Mouse (Mus musculus): ENCODE results near the gene H6pd. TPM values are rescaled to one million over a fixed set of nuclear protein-coding genes. Genes with fewer than 3 reads are reported as not detected.
"Not testable (repeated sequence)": the region's sequence is repeated elsewhere in the genome, so short reads cannot be mapped to it uniquely, and the experiment has no call there.

The H6pd gene
- polyA plus RNA-seq, 1 experiment from 2014 or later: 3.1 TPM

DNA sequence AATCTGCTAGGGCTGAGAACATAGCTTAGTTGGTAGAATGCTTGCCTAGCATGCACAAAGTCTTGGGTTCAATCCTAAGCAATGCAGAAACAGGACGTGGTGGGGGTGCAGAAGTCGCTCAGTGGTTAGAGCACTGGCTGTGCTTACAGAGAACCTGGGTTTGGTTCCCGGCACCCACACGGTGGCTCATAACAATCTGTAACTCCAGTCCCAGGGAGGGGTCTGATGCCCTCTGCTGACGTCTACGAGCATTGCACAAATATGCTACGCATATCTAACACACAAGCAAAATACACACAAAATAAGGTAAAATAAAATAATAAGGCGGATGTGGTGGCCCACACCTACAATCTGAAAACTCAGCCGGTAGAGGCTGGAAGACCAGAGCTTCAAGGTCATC is 34.8 kb upstream of the H6pd start:
- Histone ChIP-seq H3K4me1 (ENCODE audit: control insufficient read depth, insufficient read depth, low read length) (peaks cover 12% of the 10 kb centered on the region), H3K4me3 (ENCODE audit: low read depth, low read length) (no peak overlapping the region), H3K9me3 (replicated peaks; ENCODE audit: control insufficient read depth, low read length, poor library complexity, severe bottlenecking) (no peaks in the 10 kb centered on the region; the same call in 1 of the 2 replicates), H3K27ac (ENCODE audit: low read length) (no peak overlapping the region), H3K4me2 (ENCODE audit: low read length) (no peak overlapping the region), H3K9ac (ENCODE audit: low read depth, low read length) (no peak overlapping the region), H3K36me3 (ENCODE audit: control insufficient read depth, insufficient read depth, low read length) (no peaks in the 10 kb centered on the region), H3K27me3 (ENCODE audit: control insufficient read depth, insufficient read depth, low read depth, low read length) (peaks cover 16% of the 10 kb centered on the region)
- ATAC-seq: no peak
- WGBS: 93% methylated on average over 9 of the region's 9 CpGs

DNA sequence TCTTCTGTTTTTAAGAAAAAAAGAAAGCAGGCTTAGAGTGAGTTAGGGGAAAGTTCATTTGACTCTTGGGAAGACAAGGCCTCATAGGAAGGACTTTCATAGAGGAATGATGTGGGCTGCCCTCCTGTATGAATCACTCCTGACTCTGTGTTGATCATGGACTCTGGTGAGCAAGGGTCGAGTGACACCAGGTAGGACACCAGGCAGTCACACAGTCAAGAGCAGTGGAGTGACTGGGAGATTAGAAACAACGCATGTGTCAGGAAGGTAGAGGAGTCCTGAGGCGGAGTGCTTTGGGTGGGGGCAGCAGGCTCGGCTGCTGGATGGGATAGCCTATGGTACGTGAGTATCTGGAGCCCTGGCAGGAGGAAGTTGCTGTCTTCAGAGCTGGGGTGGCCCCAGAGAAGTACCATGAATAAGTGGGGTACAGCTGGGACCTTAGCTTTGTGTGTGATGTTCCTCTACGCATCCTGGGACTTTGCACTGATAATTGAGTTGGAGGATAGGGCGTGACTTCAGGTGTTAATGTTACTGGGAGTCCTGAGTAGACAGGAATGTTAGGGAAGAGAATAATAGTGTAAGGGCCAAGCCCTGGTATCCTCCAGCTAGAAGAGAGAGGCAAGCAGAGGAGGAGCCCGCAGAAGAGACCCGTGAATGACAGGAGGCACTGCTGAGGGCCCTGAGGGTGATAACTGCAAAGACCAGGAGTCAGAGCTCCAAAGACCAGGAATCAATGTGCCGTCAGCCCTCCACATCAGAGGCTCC is 32.7 kb upstream of the H6pd start:
- peaks cover 4% of the 10 kb centered on the region for H3K27me3 ChIP-seq (ENCODE audit: control insufficient read depth, insufficient read depth, low read depth, low read length)
- H3K9me3 ChIP-seq (replicated peaks; ENCODE audit: control insufficient read depth, low read length, poor library complexity, severe bottlenecking): no peaks in the 10 kb centered on the region; the same call in 1 of the 2 replicates
- no peak overlapping the region for H3K4me2 ChIP-seq (ENCODE audit: low read length)
- WGBS: 79% methylated on average over 10 of the region's 10 CpGs
- no peak for ATAC-seq
- H3K27ac ChIP-seq (ENCODE audit: low read length): no peak overlapping the region
- H3K36me3 ChIP-seq (ENCODE audit: control insufficient read depth, insufficient read depth, low read length): no peaks in the 10 kb centered on the region
- no peaks in the 10 kb centered on the region for H3K4me1 ChIP-seq (ENCODE audit: control insufficient read depth, insufficient read depth, low read length)
- no peak overlapping the region for H3K4me3 ChIP-seq (ENCODE audit: low read depth, low read length)
- H3K9ac ChIP-seq (ENCODE audit: low read depth, low read length): no peak overlapping the region

DNA sequence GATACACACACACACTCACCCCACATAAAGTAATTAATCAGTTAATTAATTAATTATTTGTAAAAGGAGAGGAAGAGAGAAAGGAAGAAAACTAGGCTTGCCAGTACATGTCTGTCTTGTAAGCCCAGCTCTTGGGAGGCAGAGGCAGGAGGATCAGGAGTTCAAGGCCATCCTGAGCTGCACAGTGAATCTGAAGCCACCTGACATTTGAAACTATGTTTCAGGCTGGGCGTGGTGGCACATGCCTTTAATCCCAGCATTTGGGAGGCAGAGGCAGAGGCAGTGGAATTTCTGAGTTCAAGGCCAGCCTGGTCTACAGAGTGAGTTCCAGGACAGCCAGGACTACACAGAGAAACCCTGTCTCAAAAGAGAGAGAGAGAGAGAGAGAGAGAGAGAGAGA is 32.0 kb upstream of the H6pd start:
- H3K27ac ChIP-seq (ENCODE audit: low read length); H3K4me1 ChIP-seq (ENCODE audit: control insufficient read depth, insufficient read depth, low read length); H3K9ac ChIP-seq (ENCODE audit: low read depth, low read length); H3K27me3 ChIP-seq (ENCODE audit: control insufficient read depth, insufficient read depth, low read depth, low read length); H3K36me3 ChIP-seq (ENCODE audit: control insufficient read depth, insufficient read depth, low read length); H3K9me3 ChIP-seq (replicated peaks; ENCODE audit: control insufficient read depth, low read length, poor library complexity, severe bottlenecking); H3K4me3 ChIP-seq (ENCODE audit: low read depth, low read length); H3K4me2 ChIP-seq (ENCODE audit: low read length); ATAC-seq: not testable (repeated sequence)
- WGBS: 70% methylated on average over 1 of the region's 1 CpGs

DNA sequence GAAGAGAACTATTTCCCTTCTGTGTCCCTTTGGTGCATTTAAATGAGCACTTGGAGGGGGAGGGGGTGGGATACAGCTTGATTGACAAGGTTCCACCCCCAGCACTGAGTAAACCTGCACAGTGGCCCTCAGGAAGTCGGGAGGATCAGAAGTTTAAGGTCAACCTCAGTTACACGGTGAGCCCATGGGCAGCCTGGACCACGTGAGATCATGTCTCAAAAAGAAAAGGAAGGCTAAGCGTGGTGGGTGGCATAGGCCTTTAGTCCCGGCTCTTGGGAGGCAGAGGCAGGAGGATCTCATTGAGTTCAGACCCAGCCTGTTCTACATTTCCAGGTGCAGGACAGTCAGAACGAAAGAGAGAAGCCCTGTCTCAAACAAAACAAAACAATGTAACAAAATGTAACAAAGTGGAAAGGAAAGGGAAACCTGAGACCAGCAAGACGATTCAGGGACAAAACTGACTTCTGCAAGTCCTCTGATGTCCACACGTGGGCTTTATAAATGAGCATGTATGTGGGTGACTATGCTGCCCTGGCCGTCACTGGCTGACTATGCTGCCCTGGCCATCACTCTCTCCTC is 31.3 kb upstream of the H6pd start:
- ATAC-seq: no peak
- Histone ChIP-seq H3K9ac (ENCODE audit: low read depth, low read length) (no peak overlapping the region), H3K4me1 (ENCODE audit: control insufficient read depth, insufficient read depth, low read length) (no peaks in the 10 kb centered on the region), H3K27ac (ENCODE audit: low read length) (no peak overlapping the region), H3K4me2 (ENCODE audit: low read length) (no peak overlapping the region), H3K4me3 (ENCODE audit: low read depth, low read length) (no peak overlapping the region), H3K27me3 (ENCODE audit: control insufficient read depth, insufficient read depth, low read depth, low read length) (peaks cover 1% of the 10 kb centered on the region; the same call in 1 of the 2 replicates), H3K9me3 (replicated peaks; ENCODE audit: control insufficient read depth, low read length, poor library complexity, severe bottlenecking) (no peaks in the 10 kb centered on the region; the same call in 1 of the 2 replicates), H3K36me3 (ENCODE audit: control insufficient read depth, insufficient read depth, low read length) (no peaks in the 10 kb centered on the region)
- WGBS: 83% methylated on average over 9 of the region's 9 CpGs

DNA sequence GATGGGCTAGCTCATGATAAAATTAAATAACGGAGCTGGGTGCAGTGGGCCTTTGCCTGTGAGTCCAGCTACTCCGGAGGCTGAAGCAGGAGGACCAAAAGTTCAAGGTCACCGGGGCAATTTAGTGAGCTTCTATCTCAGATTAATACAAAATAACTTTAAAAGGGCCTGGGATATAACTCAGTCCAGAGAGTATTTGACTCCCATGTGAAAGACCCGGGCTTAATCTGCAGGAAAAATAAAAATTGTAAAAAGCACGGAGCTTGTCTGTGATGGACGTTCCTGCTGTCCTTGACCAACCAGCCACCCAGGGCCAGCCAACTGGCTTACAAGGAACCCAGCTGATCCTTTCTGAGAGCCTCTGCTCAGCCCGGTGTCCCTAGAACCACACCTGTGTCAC is 29.7 kb upstream of the H6pd start:
- H3K27me3 ChIP-seq (ENCODE audit: control insufficient read depth, insufficient read depth, low read depth, low read length): peaks cover 17% of the 10 kb centered on the region
- H3K4me2 ChIP-seq (ENCODE audit: low read length): no peak overlapping the region
- peaks cover 3% of the 10 kb centered on the region for H3K4me1 ChIP-seq (ENCODE audit: control insufficient read depth, insufficient read depth, low read length)
- H3K9me3 ChIP-seq (replicated peaks; ENCODE audit: control insufficient read depth, low read length, poor library complexity, severe bottlenecking): no peaks in the 10 kb centered on the region; the same call in 1 of the 2 replicates
- no peak overlapping the region for H3K9ac ChIP-seq (ENCODE audit: low read depth, low read length)
- H3K4me3 ChIP-seq (ENCODE audit: low read depth, low read length): no peak overlapping the region
- 93% methylated on average over 7 of the region's 7 CpGs for WGBS
- ATAC-seq: no peak
- H3K36me3 ChIP-seq (ENCODE audit: control insufficient read depth, insufficient read depth, low read length): no peaks in the 10 kb centered on the region
- no peak overlapping the region for H3K27ac ChIP-seq (ENCODE audit: low read length)

DNA sequence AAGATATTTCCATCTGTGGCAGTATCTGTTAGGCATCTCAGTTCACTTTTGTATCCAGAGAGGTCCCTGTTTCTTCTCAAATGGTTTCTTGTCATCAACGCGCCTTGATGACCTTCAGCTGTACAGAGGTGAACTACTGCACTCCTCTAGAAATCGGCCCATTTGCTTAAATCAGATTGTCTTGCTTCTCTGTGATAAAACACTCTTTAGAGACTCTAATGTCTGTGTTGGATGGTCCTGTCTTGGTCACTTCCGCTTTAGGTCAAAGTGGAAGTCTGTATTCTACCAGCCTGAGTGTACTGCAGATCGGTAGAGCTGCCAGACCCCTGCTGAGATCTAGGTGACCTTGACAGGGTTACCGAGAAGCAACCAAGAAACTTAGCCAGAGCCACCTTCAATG is 27.3 kb upstream of the H6pd start:
- 81% methylated on average over 6 of the region's 6 CpGs for WGBS
- no peak for ATAC-seq
- H3K4me1 ChIP-seq (ENCODE audit: control insufficient read depth, insufficient read depth, low read length): peaks cover 9% of the 10 kb centered on the region

DNA sequence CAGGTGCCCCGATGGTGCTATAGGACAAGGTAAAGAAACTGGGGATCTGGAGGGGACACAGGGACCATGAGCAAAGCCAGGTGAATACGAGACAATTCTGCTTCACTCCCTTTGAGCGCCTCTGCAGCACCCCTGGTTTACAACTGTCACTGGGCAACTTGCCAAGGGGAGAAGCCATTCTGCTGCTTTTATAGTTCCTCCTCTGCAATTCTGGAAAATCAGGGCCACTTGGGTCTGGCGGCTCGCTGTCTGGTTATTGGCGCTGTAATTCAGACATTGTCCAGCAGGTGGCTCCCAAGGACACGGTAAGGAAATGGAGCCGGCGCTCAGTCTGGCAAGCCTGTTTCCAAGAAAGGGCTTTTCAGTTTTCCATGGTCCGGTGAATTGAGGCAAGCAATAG is 26.5 kb upstream of the H6pd start:
- H3K36me3 ChIP-seq (ENCODE audit: control insufficient read depth, insufficient read depth, low read length): no peaks in the 10 kb centered on the region
- H3K9ac ChIP-seq (ENCODE audit: low read depth, low read length): no peak overlapping the region
- 12% methylated on average over 10 of the region's 10 CpGs for WGBS
- H3K27ac ChIP-seq (ENCODE audit: low read length): no peak overlapping the region
- no peak overlapping the region for H3K4me2 ChIP-seq (ENCODE audit: low read length)
- peaks cover 45% of the 10 kb centered on the region for H3K27me3 ChIP-seq (ENCODE audit: control insufficient read depth, insufficient read depth, low read depth, low read length)
- no peak for ATAC-seq
- H3K9me3 ChIP-seq (replicated peaks; ENCODE audit: control insufficient read depth, low read length, poor library complexity, severe bottlenecking): no peaks in the 10 kb centered on the region
- H3K4me3 ChIP-seq (ENCODE audit: low read depth, low read length): no peak overlapping the region
- peaks cover 17% of the 10 kb centered on the region for H3K4me1 ChIP-seq (ENCODE audit: control insufficient read depth, insufficient read depth, low read length)

More for the DNA sequence above, 27.3 kb upstream of the H6pd start:
- Histone ChIP-seq H3K36me3 (ENCODE audit: control insufficient read depth, insufficient read depth, low read length) (no peaks in the 10 kb centered on the region), H3K4me3 (ENCODE audit: low read depth, low read length) (no peak overlapping the region), H3K27ac (ENCODE audit: low read length) (no peak overlapping the region), H3K4me2 (ENCODE audit: low read length) (no peak overlapping the region), H3K9ac (ENCODE audit: low read depth, low read length) (no peak overlapping the region), H3K27me3 (ENCODE audit: control insufficient read depth, insufficient read depth, low read depth, low read length) (peaks cover 39% of the 10 kb centered on the region), H3K9me3 (replicated peaks; ENCODE audit: control insufficient read depth, low read length, poor library complexity, severe bottlenecking) (no peaks in the 10 kb centered on the region)

DNA sequence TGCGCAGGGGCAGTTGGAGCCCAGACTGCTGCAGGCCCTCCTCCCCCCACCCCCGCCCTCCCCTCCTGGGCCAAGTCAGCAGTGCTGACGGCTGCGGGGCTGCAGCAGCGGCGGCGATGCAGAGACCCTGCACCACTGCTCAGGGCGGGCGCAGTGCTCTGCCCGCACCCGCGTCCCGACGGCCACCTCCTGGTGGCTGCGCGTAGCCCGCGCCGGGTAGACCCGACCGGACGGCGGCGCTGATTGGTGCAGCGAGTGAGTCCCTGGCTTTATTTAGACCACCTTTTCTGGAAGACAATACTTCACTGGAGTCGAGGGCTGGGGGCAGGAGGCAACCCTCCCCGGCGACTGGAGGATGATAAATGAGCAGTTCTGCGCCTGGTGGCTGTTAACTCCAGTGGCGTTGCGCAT is 24.4 kb upstream of the H6pd start:
- under 1% methylated on average over 30 of the region's 31 CpGs for WGBS
- peaks cover 52% of the 10 kb centered on the region for H3K27me3 ChIP-seq (ENCODE audit: control insufficient read depth, insufficient read depth, low read depth, low read length)
- H3K27ac ChIP-seq (ENCODE audit: low read length): no peak overlapping the region
- peaks cover 28% of the 10 kb centered on the region for H3K4me1 ChIP-seq (ENCODE audit: control insufficient read depth, insufficient read depth, low read length)
- no peaks in the 10 kb centered on the region for H3K9me3 ChIP-seq (replicated peaks; ENCODE audit: control insufficient read depth, low read length, poor library complexity, severe bottlenecking)
- peak overlapping the region; percentile 27 for H3K4me3 ChIP-seq (ENCODE audit: low read depth, low read length)
- H3K4me2 ChIP-seq (ENCODE audit: low read length): peak overlapping the region; percentile 48
- peak; percentile 10; the same call in 1 of the 2 replicates for ATAC-seq
- no peaks in the 10 kb centered on the region for H3K36me3 ChIP-seq (ENCODE audit: control insufficient read depth, insufficient read depth, low read length)
- H3K9ac ChIP-seq (ENCODE audit: low read depth, low read length): no peak overlapping the region; the same call in 1 of the 2 replicates

DNA sequence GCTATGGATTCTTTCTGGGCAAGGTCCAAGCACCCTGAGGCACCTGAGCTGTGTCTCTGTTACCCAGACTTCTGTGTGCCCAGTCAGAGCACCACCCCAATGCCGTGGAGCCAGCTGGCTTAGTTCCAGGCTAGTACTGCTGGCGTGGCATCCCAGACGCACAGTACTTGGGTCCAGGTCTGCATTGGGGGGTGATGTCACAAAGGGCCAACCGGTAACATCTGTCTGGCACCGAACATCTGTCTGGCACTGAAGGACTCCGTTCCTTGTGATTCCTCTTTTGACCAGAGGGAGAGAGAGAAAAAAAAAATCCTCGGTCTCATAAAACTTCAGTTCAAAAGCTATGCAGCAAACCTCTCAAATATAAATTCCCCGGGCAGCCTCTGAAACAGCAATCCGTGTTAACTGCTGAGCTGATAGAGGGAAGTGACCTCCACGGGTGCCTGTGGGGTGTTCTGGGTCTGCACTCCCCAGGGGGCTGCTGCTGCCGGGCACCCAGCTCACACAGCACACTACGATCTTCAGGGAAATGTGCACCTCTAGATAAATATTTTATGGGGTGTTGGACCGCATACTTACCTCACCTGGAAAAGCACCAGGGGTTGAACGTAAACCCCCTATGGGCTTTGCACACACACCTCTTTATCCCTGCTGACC is 22.5 kb upstream of the H6pd start:
- H3K4me2 ChIP-seq (ENCODE audit: low read length): peak overlapping the region; percentile 92
- peaks cover 28% of the 10 kb centered on the region for H3K4me1 ChIP-seq (ENCODE audit: control insufficient read depth, insufficient read depth, low read length)
- 0 out of 2 replicates have a peak, but pooled peaks have one; percentile 22 for ATAC-seq
- H3K9ac ChIP-seq (ENCODE audit: low read depth, low read length): no peak overlapping the region
- H3K27me3 ChIP-seq (ENCODE audit: control insufficient read depth, insufficient read depth, low read depth, low read length): peaks cover 59% of the 10 kb centered on the region
- peak overlapping the region; percentile 46; the same call in 1 of the 2 replicates for H3K4me3 ChIP-seq (ENCODE audit: low read depth, low read length)
- WGBS: 20% methylated on average over 14 of the region's 14 CpGs
- H3K27ac ChIP-seq (ENCODE audit: low read length): no peak overlapping the region
- H3K9me3 ChIP-seq (replicated peaks; ENCODE audit: control insufficient read depth, low read length, poor library complexity, severe bottlenecking): no peaks in the 10 kb centered on the region
- H3K36me3 ChIP-seq (ENCODE audit: control insufficient read depth, insufficient read depth, low read length): no peaks in the 10 kb centered on the region
